Mouse (Mus musculus) right cerebral cortex, postnatal 25 days (tissue): Measurements from ENCODE around the gene Lyrm9.
"Not testable (repeated sequence)": the region's sequence is repeated elsewhere in the genome, so short reads cannot be mapped to it uniquely, and the experiment has no call there.

Experiments used
- DNase-seq: peaks from one replicate; pipeline ENCODE4 v3.0.0; 2022

Lyrm9 gene

GRCm38 (mm10) chr11:78852529-78852928 lies 26.1 kb downstream of the Lyrm9 start:
- DNase-seq: no peak

DNA sequence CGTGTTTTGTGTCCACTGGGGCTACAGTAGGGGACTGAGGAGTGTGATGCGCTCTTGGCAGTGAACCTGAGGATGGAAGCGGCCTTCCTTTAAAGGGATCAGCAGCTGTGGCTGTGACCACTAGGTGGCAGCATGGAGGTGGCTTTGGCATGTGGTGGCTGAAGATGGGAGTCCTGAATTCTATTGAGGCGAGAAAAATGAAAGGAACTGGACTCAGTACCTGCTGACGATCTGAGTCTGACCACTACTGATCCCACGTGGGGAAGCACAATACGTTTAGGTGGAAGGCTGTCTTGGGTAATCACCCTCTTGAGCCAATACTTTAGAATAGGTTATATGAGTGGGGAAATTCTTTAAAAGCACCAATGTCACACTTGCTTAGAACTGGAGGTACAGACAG lies 29.9 kb downstream of the Lyrm9 start:
- peak; percentile 70 for DNase-seq

DNA sequence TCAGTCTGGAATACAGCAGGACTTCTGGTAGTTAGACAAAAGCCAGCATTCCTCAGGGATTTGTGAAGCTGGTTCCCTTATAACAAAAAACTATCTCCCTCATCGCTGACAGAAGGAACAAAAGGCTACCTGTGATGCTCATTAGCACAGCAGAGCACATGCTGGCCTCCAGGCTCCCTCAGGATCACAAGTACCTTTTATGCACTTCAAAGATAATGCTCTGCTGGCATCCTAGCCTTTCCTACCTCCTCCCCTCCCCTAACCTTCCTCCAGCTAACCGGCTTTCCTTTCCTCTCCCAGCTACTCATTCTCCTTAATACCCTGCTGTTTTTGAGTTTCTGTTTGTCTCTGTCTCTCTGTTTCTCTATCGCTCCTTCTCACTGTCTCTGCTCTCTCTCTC lies 31.2 kb downstream of the Lyrm9 start:
- no peak for DNase-seq

- no peak for DNase-seq
Measured at GRCm38 (mm10) chr11:78863898-78864297, 37.5 kb downstream of the Lyrm9 start.

GRCm38 (mm10) chr11:78864567-78865278 lies 38.3 kb downstream of the Lyrm9 start:
- no peak for DNase-seq

DNA sequence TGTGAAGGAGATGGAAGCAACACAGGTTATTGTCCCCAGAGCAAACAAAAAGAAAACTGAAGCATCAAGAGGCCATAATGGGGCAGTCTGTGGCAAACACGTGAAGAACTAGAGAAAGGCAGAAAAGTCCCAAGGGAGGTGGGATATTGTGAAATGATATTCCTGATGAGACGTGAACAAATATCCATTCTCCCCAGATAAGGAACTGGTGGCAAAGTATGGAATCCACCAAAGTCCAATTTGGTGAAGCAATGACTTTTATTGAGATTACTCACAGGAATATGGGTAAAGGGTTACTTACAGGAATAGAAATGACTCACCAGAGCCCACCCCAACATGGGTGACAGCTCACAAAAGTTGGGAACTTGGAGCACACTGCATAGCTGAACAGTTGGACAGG lies 38.9 kb downstream of the Lyrm9 start:
- DNase-seq: no peak

- no peak for DNase-seq
Measured at GRCm38 (mm10) chr11:78866486-78866885, 40.1 kb downstream of the Lyrm9 start.

DNA sequence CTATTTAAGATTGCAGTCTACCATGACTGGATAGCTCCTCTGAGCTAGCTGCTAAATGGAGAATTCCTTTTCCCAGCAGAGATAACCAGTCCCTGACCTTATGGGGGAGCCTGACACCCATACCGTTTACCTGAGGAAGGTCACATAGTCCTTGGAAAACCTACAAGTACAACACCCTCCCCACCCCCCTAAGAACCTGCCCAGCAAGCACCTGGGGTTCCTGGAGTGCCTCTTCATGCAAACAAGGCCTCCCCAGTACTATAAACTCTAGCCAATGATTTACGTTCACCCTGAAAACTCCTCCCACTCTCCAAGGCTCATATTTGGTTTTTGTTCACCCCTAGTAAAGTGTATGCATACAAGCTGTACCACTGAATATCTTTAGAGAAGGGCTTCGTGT lies 41.3 kb downstream of the Lyrm9 start:
- no peak for DNase-seq

DNA sequence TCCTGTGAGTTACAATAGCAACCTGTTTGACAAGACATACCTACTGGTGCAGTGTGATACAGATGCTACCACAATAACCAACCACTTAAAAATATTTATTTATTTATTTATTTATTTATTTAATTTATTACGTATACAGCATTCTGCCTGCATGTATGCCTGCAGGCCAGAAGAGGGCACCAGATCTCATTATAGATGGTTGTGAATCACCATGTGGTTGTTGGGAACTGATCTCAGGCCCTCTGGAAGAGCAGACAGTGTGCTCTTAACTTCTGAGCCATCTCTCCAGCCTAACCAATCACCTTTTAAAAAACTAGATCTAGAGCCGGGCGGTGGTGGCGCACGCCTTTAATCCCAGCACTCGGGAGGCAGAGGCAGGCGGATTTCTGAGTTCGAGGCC lies 42.8 kb downstream of the Lyrm9 start:
- not testable (repeated sequence) for DNase-seq

GRCm38 (mm10) chr11:78870891-78871290 lies 44.5 kb downstream of the Lyrm9 start:
- no peak for DNase-seq

- no peak for DNase-seq
Measured at GRCm38 (mm10) chr11:78872782-78873181, 46.4 kb downstream of the Lyrm9 start.

GRCm38 (mm10) chr11:78879727-78880126 lies 53.3 kb downstream of the Lyrm9 start:
- no peak for DNase-seq

DNA sequence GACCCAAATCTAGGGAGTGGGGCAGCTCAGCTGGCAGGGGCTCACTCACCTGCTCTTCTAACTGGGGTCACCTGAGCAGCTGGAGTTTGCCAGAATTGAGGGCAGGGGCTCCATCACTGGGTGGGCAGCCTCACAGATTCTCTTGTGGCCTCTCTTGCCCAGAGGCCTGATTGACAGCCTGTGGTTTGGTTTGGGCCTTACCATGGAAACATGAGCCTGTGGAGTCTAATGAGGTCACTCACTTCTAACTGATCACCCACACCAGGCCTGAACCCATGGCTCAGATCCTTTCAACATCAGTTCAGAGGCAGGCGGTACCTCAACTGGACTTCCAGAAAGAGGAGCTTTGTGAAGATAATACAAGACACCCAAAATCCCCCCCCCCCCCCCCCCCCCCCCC lies 60.3 kb downstream of the Lyrm9 start:
- no peak for DNase-seq

GRCm38 (mm10) chr11:78887102-78887971 lies 61.0 kb downstream of the Lyrm9 start:
- peak; percentile 81 for DNase-seq

DNA sequence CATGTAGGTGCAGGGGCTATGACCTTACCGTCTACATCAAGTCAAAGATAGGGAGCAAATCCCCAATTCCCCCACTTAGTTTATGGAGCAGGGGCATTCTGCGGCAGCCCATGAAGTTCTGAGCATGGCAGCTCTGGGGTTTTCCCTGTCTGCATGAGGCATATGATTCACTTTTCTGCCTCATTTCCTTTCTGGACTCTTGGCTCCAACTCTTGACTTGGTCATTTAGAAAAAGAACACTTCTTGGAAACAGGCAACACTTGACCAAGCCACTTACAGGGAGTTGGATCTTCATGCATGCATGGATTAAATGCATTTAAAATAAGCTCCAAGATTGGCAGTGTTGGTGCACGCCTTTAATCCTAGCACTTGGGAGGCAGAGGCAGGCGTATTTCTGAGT lies 62.8 kb downstream of the Lyrm9 start:
- no peak for DNase-seq
